Comparison of ENCODE assay signal across 9 mouse cellular contexts in genomic region chr5:100519027-100519411, GRCm38 (mm10). TPM values are rescaled to one million over a fixed set of nuclear protein-coding genes. Genes with fewer than 3 reads are reported as not detected.
DNase-seq lines count a peak whose midpoint lies in the region; ATAC-seq and TF ChIP-seq lines count a peak whose summit lies in the region.
"Had no signal": no experiment of that assay in that cellular context is flagged by ENCODE, and none has a peak within 500 bp of the region (broad histone marks: within the 10 kb centered on the region; RNA-seq: fewer than 3 reads in every experiment).

No protein-coding gene starts in this region.

- peak overlapping the region; percentile 73 for H3K4me3 ChIP-seq in kidney, adult 2 months (ENCODE audit: insufficient read depth, low read depth, low read length)
- H3K4me3 ChIP-seq in bone marrow macrophage, adult 2 months (ENCODE audit: insufficient read depth, low read length), result peak overlapping the region; percentile 93
- peak overlapping the region; percentile 87 for H3K4me3 ChIP-seq in hindbrain, embryonic 10.5 days
- peak overlapping the region; percentile 89 for H3K4me3 ChIP-seq in midbrain, embryonic 11.5 days (ENCODE audit: low read depth, low read length)

- TF ChIP-seq CTCF in kidney, adult 2 months (conservative IDR thresholded peaks at IDR 0.05; ENCODE audit: insufficient read depth, insufficient read length, low read depth, low read length), result no peak
- TF ChIP-seq CTCF in bone marrow macrophage, adult 2 months (IDR thresholded peaks at IDR 0.05; ENCODE audit: low read depth, low read length), result no peak

- no peaks in the 10 kb centered on the region for H3K36me3 ChIP-seq in kidney, adult 2 months (ENCODE audit: control insufficient read depth, insufficient read depth, low read length)
- peaks cover 14% of the 10 kb centered on the region for H3K36me3 ChIP-seq in hindbrain, embryonic 10.5 days
- no peaks in the 10 kb centered on the region for H3K36me3 ChIP-seq in midbrain, embryonic 11.5 days (ENCODE audit: control insufficient read depth, insufficient read depth, low read length)

- H3K4me2 ChIP-seq in midbrain, embryonic 11.5 days, result peak overlapping the region; percentile 80

- H3K27me3 ChIP-seq in kidney, adult 2 months (replicated peaks; ENCODE audit: control insufficient read depth, insufficient read depth, low read length), result no peaks in the 10 kb centered on the region
- H3K27me3 ChIP-seq in hindbrain, embryonic 10.5 days (ENCODE audit: insufficient read depth, poor library complexity, severe bottlenecking), result no peaks in the 10 kb centered on the region
- H3K27me3 ChIP-seq in midbrain, embryonic 11.5 days (ENCODE audit: control insufficient read depth, insufficient read depth, low read length), result no peaks in the 10 kb centered on the region

- H3K4me1 ChIP-seq in kidney, adult 2 months (ENCODE audit: control insufficient read depth, insufficient read depth, low read length), result peaks cover 4% of the 10 kb centered on the region; the same call in 1 of the 2 replicates
- H3K4me1 ChIP-seq in bone marrow macrophage, adult 2 months (ENCODE audit: control insufficient read depth, insufficient read depth, low read length), result peaks cover 35% of the 10 kb centered on the region
- peaks cover 17% of the 10 kb centered on the region for H3K4me1 ChIP-seq in hindbrain, embryonic 10.5 days (replicated peaks)
- H3K4me1 ChIP-seq in midbrain, embryonic 11.5 days (ENCODE audit: control insufficient read depth, insufficient read depth, low read length), result peaks cover 5% of the 10 kb centered on the region

- no peak for TF ChIP-seq POLR2A in kidney, adult 2 months (IDR thresholded peaks at IDR 0.05; ENCODE audit: low read depth, low read length)
- TF ChIP-seq POLR2A in bone marrow macrophage, adult 2 months (IDR thresholded peaks at IDR 0.05; ENCODE audit: borderline replicate concordance, low read depth, low read length), result no peak

- 4% methylated on average over 5 of the region's 5 CpGs for WGBS in kidney, adult 2 months
- WGBS in hindbrain, embryonic 10.5 days, result 11% methylated on average over 5 of the region's 5 CpGs
- 10% methylated on average over 5 of the region's 5 CpGs for WGBS in midbrain, embryonic 11.5 days

- no peaks in the 10 kb centered on the region for H3K9me3 ChIP-seq in hindbrain, embryonic 10.5 days
- H3K9me3 ChIP-seq in midbrain, embryonic 11.5 days (ENCODE audit: control insufficient read depth, low read length), result no peaks in the 10 kb centered on the region

- no peak overlapping the region for H3K27ac ChIP-seq in kidney, adult 2 months (ENCODE audit: insufficient read depth, low read depth, low read length)
- peak overlapping the region; percentile 72; the same call in 1 of the 2 replicates for H3K27ac ChIP-seq in bone marrow macrophage, adult 2 months (ENCODE audit: insufficient read depth, low read depth, low read length)
- H3K27ac ChIP-seq in hindbrain, embryonic 10.5 days, result peak overlapping the region; percentile 94
- no peak overlapping the region for H3K27ac ChIP-seq in midbrain, embryonic 11.5 days (ENCODE audit: low read depth, low read length)

- no peak for ATAC-seq in midbrain, embryonic 11.5 days (ENCODE audit: low FRiP score)
- ATAC-seq in erythroid progenitor cell, adult 5-6 weeks (replicated peaks; ENCODE audit: low FRiP score, poor library complexity, severe bottlenecking), result no peak; the same call in 1 of the 2 replicates

- DNase-seq in kidney, adult 2 months, result no peak
- no peak for DNase-seq in kidney, postnatal 25 days
- DNase-seq in hindbrain, embryonic 10.5 days (ENCODE audit: low spot score), result no peak
- peak; percentile 82 for DNase-seq in midbrain, embryonic 11.5 days (ENCODE audit: low spot score, missing footprints)
- no peak for DNase-seq in yolk sac, embryonic 10.5 days (ENCODE audit: low spot score)
- no peak for DNase-seq in frontal cortex, postnatal 36 days (ENCODE audit: low spot score in 2 of 2)
- DNase-seq: kidney, adult 11 months had no signal

- H3K9ac ChIP-seq in midbrain, embryonic 11.5 days (ENCODE audit: low read length), result peak overlapping the region; percentile 89

RNA-seq across cellular contexts. Expression of gene Cops4, which starts 0.9 kb away (rescaled TPM):
- polyA plus RNA-seq in kidney, adult 2 months (2012; rRNA removed), result 25.4 and 29.8 TPM in 2 replicates
- polyA plus RNA-seq in bone marrow macrophage, adult 2 months (2012; ENCODE audit: insufficient read depth, insufficient read length, missing spikeins), result 46.4 and 50.7 TPM in 2 replicates
- polyA plus RNA-seq in hindbrain, embryonic 10.5 days (2016; fragmentation: Nextera tagmentation; extraction: Ambion mirVana), result 224 and 228 TPM in 2 replicates
- polyA plus RNA-seq in midbrain, embryonic 11.5 days (2014; fragmentation: Nextera tagmentation; extraction: Ambion mirVana), result 242 and 251 TPM in 2 replicates
- total RNA-seq in erythroid progenitor cell, adult 5-6 weeks (2015; ENCODE audit: low replicate concordance), result 17.2 and 29.6 TPM in 2 replicates
- total RNA-seq in erythroid progenitor cell, adult 5-6 weeks (2017; ENCODE audit: low replicate concordance), result 28.4 and 53.8 TPM in 2 replicates

RNA-seq across cellular contexts. Expression of gene Lin54, which starts 18.6 kb away (rescaled TPM):
- polyA plus RNA-seq in kidney, adult 2 months (2012; rRNA removed), result 6.2 and 6.4 TPM in 2 replicates
- polyA plus RNA-seq in bone marrow macrophage, adult 2 months (2012; ENCODE audit: insufficient read depth, insufficient read length, missing spikeins), result 12.1 and 13.9 TPM in 2 replicates
- polyA plus RNA-seq in hindbrain, embryonic 10.5 days (2016; fragmentation: Nextera tagmentation; extraction: Ambion mirVana), result 13.0 and 15.5 TPM in 2 replicates
- 18.7 and 21.4 TPM in 2 replicates for polyA plus RNA-seq in midbrain, embryonic 11.5 days (2014; fragmentation: Nextera tagmentation; extraction: Ambion mirVana)
- 68.8 and 122 TPM in 2 replicates for total RNA-seq in erythroid progenitor cell, adult 5-6 weeks (2015; ENCODE audit: low replicate concordance)
- total RNA-seq in erythroid progenitor cell, adult 5-6 weeks (2017; ENCODE audit: low replicate concordance), result 66.7 and 88.1 TPM in 2 replicates

RNA-seq across cellular contexts. Expression of gene Plac8, which starts 53.0 kb away (rescaled TPM):
- 44.5 and 60.0 TPM in 2 replicates for polyA plus RNA-seq in kidney, adult 2 months (2012; rRNA removed)
- polyA plus RNA-seq in bone marrow macrophage, adult 2 months (2012; ENCODE audit: insufficient read depth, insufficient read length, missing spikeins), result 3.0 and 3.5 TPM in 2 replicates
- polyA plus RNA-seq in hindbrain, embryonic 10.5 days (2016; fragmentation: Nextera tagmentation; extraction: Ambion mirVana), result 4.8 and 6.7 TPM in 2 replicates
- polyA plus RNA-seq in midbrain, embryonic 11.5 days (2014; fragmentation: Nextera tagmentation; extraction: Ambion mirVana), result 1.4 and 1.7 TPM in 2 replicates
- total RNA-seq in erythroid progenitor cell, adult 5-6 weeks (2015; ENCODE audit: low replicate concordance), result 276 and 360 TPM in 2 replicates
- total RNA-seq in erythroid progenitor cell, adult 5-6 weeks (2017; ENCODE audit: low replicate concordance), result 160 and 183 TPM in 2 replicates

Comparison
In these comparisons a context has a peak if more than half of its experiments do, and no peak if none do; other contexts are left out.
1. H3K27ac ChIP-seq: peak in bone marrow macrophage, adult 2 months (single experiment) and hindbrain, embryonic 10.5 days (single experiment); none in kidney, adult 2 months (single experiment) and midbrain, embryonic 11.5 days (single experiment).
2. Peak in every context shown above with its lines, with median percentiles within 50 percentile points of each other: H3K4me3 ChIP-seq.